Mouse (Mus musculus) macrophage (primary cell): ENCODE measurements around the gene Wfdc5. TPM values are rescaled to one million over a fixed set of nuclear protein-coding genes. Genes with fewer than 3 reads are reported as not detected.

Experiments
- H3K27ac ChIP-seq: fragments of 350-480 bp; formaldehyde crosslinking; 2 replicates; pipeline ENCODE4 v1.9.0; 2021
- H3K36me3 ChIP-seq: fragments of 350-480 bp; formaldehyde crosslinking; 2 replicates; pipeline ENCODE4 v1.9.0; 2021; ENCODE audit errors: inconsistent target
- H3K4me3 ChIP-seq: fragments of 350-480 bp; formaldehyde crosslinking; 2 replicates; pipeline ENCODE4 v1.9.0; 2021; ENCODE audit errors: inconsistent target
- H3K79me2 ChIP-seq: fragments of 350-480 bp; formaldehyde crosslinking; 2 replicates; pipeline ENCODE4 v1.9.0; 2021; ENCODE audit errors: inconsistent target
- WGBS: methylation state at CpG from one replicate; pipeline ENCODE4 v1.1.7; 2026; ENCODE audit warnings: inconsistent platforms; ENCODE audit not compliant: missing documents; 5-methylcytosine and 5-hydroxymethylcytosine counted together
- polyA plus RNA-seq: library from polyadenylated mRNA; stranded (reverse); fragments of 250-400 nt; gene quantifications from 3 replicates; pipeline ENCODE4 v1.2.4, GENCODE M21; 2018; ENCODE audit warnings: inconsistent platforms

Wfdc5 gene
- polyA plus RNA-seq, 1 experiment from 2014 or later = not detected

DNA sequence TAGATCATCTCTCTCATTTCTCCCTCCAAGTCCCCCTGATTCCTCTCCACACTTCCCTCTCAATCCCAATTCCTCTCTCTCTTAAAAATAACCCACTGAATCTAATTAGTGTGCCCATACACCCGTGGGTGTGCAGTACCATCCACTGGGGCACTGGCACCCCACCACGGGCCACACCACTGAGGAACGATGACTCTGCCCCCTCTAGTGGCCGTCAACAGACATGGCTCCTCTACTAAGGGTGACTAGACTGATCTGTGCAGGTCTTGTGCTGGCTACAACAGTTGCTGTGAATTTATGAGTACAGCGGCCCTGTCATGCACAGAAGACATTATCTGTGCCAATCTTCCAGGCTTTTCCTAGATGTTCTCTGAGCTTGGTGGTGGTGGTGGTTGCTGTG is 6.2 kb upstream of the Wfdc5 start:
- Histone ChIP-seq H3K4me3 (no peak overlapping the region), H3K79me2 (no peaks in the 10 kb centered on the region), H3K36me3 (no peaks in the 10 kb centered on the region), H3K27ac (no peak overlapping the region)
- WGBS = 20% methylated on average over 5 of the region's 5 CpGs

DNA sequence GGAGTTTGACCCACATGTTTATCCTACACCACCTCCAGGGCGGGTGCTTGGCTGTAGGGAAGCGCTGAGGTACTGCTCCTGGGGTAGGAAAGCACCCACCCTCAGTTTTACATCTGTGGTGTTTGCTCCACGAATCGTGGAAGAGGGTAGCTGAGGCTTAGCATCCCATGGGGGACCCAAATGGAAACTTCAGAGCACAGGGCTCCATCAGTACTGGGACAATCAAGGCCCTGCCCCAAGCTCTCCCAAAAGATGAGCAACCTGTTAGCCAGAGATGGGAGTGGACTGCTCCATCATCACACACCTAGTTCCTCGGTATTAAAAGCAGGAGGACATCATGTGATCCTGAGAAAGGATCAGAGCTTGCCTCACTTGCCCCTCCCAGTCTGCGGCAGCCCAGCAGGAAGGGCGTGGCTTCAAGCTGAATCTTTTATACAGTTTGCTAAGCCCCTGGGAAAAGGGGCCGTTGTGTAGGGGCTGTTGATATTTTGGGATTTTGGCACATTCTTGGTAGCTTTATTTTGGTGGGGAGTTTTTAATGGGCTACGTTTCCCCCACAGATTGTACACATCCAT is 1.7 kb upstream of the Wfdc5 start:
- no peaks in the 10 kb centered on the region for H3K79me2 ChIP-seq
- WGBS = 47% methylated on average over 9 of the region's 9 CpGs
- no peaks in the 10 kb centered on the region for H3K36me3 ChIP-seq
- no peak overlapping the region for H3K4me3 ChIP-seq
- no peak overlapping the region for H3K27ac ChIP-seq

DNA sequence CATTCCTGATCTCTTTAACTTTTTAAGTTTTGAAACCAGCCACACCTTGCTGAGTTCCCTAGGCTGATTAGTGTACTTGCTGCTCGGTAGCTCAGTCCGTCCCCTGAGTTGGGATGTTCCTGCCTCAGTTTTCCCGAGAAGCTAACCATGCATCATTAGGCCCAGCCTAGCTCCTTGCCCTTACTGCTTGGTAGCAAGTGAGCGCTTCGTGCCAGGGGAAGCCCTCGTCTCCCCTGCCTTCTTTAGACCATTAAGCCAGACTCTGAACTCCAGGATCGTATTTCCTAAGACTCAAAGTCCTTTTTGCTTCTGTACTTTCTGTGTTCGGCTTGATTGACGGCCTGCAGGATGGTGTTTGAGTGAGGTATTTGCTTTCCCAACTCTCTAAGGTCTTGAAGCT is 798 bp upstream of the Wfdc5 start:
- Histone ChIP-seq H3K36me3 (no peaks in the 10 kb centered on the region), H3K27ac (no peak overlapping the region), H3K79me2 (no peaks in the 10 kb centered on the region), H3K4me3 (no peak overlapping the region)
- WGBS = 96% methylated on average over 9 of the region's 9 CpGs

DNA sequence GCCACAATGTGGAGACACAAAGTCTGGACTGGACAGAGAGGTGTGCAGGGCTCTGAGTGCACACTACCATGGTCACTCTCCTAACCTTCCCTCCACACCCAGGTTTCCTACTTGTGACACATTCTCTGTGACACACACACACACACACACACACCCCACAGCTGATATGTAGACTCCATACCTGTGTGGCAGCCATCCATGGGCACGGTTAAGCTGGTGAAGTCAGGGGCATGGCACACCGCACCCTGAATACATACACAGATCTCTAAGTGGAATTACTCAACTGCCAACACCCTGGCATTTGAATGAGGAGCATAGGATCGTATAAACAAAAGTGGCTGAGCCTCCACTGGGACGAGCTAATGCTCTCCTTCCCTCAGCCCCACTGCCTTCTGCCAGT is 1.8 kb downstream of the Wfdc5 start:
- no peak overlapping the region for H3K4me3 ChIP-seq
- no peak overlapping the region for H3K27ac ChIP-seq
- H3K36me3 ChIP-seq = no peaks in the 10 kb centered on the region
- no peaks in the 10 kb centered on the region for H3K79me2 ChIP-seq
- 92% methylated on average over 4 of the region's 4 CpGs for WGBS

DNA sequence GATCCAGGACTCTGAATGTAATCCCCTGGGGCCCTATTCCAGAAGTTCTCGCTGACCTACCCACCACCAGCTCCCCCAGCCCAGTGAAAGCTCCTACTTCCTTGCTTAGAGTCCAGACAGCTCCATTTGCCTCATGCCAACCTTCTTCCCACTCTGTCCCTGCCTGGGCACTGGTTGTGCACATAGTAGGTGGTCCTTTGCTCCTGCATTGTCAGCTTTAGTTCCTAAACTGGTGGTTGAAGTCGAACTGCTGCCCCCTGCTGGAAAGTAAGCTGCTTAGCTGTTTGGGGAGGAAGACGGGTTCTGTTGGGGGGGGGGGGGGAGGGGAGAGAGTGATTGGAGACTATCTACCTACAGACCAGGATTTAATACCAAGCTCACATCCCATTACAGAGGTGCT is 2.4 kb downstream of the Wfdc5 start:
- no peak overlapping the region for H3K27ac ChIP-seq
- no peak overlapping the region for H3K4me3 ChIP-seq
- WGBS = 63% methylated on average over 2 of the region's 3 CpGs
- no peaks in the 10 kb centered on the region for H3K36me3 ChIP-seq
- no peaks in the 10 kb centered on the region for H3K79me2 ChIP-seq

DNA sequence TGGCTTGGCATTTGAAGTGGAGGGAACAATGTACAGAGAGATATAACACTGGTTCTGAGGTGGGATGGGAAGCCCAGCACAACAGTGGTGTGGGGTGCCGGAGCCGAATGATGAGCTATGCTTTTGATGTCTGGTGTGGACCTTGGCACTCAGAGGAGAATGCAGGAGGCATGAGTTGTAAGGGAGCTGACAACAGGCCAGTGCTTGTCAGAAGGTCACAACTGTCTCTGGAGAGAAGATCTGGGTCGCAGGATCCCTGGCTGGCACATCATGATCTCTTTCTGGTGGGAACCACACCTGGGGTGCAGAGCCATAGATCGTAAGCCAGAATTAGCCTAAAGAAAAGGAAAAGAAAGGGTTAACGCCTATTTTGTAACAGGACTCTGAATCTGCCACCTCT is 4.7 kb downstream of the Wfdc5 start:
- Histone ChIP-seq H3K27ac (no peak overlapping the region), H3K4me3 (no peak overlapping the region), H3K79me2 (no peaks in the 10 kb centered on the region), H3K36me3 (no peaks in the 10 kb centered on the region)
- WGBS = 94% methylated on average over 5 of the region's 5 CpGs

DNA sequence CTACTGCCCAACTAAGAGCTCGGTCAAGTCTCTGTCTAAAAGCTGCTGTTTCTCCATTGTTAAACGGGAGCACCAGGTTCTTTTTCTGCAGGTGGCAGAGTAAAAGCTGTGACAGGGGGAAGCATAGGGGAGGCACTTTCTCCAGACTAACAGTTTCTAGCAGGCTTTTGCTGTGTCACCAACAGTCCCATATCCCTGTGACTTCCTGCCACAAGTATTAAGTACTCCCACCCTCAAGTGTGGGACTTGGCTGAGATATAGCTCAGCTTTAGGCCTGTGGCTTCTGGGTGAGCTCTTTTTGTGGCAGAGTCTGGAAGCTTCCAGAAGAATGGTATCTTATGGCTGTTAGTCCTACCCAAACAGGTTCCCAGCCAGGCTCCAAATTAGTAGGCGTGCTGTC is 6.7 kb downstream of the Wfdc5 start:
- Histone ChIP-seq H3K79me2 (no peaks in the 10 kb centered on the region), H3K27ac (no peak overlapping the region), H3K36me3 (no peaks in the 10 kb centered on the region), H3K4me3 (no peak overlapping the region)
- 31% methylated on average over 3 of the region's 3 CpGs for WGBS

DNA sequence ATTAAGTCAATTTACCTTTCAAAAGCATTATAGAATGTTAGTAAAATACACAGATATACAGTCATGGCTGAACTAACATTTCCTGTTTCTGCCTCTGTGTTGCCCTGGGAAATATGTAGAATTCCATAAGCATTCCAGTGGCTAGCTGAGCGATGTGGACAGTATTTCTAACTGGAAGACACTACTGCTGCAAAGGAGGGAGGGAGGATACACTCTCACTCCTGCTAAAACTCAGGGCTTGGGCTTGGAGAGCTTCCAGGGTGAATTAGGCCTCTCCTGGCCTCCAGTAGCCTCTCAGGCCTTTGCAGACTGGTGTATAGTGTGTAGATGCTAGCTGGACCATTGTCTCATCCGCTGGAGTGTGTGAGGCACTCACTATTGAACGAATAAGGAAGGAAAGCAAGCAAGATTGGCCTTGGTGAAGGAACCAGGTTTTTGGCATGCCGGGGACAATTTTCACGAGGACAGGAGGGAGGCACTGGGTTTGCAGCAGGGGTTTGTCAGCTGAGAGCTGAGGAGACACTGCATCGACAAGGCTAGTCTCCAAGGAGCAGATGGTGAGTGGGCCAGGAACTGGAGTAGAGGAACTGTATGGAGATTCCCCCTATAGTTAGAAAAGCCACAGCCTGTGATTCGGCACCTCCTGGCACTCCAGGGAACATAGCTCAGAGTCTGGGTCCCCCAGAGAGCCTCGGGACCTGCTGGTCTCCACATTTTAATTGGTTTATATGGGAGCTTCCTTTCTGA is 7.7 kb downstream of the Wfdc5 start:
- no peak overlapping the region for H3K4me3 ChIP-seq
- H3K79me2 ChIP-seq = no peaks in the 10 kb centered on the region
- WGBS = 75% methylated on average over 7 of the region's 8 CpGs

DNA sequence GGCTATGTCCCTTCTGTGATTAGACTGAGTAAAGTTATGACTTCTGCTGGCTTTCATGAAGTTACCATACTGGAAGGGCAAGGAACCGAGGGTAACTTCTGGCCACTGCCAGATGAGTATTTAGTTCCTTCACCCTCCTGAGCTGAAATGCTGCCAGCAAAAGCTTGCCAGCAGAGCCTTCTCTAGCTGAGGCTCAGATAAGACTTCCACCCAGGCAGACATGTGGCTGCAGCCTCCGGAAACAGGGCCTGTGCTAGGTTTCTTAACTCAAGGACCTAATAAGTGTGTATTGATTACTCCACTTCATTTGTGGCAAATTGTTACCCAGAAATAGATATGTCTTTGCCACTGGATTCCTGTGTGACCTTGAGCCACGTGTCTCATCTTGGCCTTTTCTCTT is 9.1 kb downstream of the Wfdc5 start:
- 10% methylated on average over 3 of the region's 3 CpGs for WGBS
- Histone ChIP-seq H3K36me3 (no peaks in the 10 kb centered on the region), H3K27ac (no peak overlapping the region), H3K4me3 (no peak overlapping the region), H3K79me2 (no peaks in the 10 kb centered on the region)

More for the DNA sequence above, 7.7 kb downstream of the Wfdc5 start:
- no peak overlapping the region for H3K27ac ChIP-seq
- no peaks in the 10 kb centered on the region for H3K36me3 ChIP-seq

DNA sequence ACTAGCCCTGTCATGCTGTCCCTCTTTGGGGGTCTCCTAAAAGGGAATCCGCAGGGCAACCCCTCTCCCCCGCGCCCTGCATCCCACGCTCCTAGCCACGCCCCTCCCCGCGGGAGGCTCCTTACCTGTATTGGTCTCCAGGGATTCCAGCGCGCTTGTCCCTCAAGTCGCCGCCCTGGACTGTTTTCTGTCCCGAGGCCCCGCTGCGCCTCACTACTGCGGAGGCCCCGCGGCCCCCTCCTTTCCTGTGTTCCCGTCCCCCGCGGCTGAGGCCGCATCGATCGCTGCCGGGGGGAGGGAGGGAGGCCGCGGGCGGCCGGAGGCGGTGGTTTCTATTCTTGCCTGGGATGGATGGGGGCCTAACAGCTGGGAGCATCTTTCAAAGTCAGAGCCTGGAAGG is 11.6 kb downstream of the Wfdc5 start, which contains the start of gene Kcns1:
TSS of gene Kcns1 (minus strand) at position 212 of the 400 bp plus-strand sequence.
- Histone ChIP-seq H3K79me2 (no peaks in the 10 kb centered on the region), H3K36me3 (no peaks in the 10 kb centered on the region), H3K27ac (no peak within 1 kb of the TSS), H3K4me3 (no peak within 1 kb of the TSS)
- 2% methylated on average over 27 of the region's 29 CpGs for WGBS

DNA sequence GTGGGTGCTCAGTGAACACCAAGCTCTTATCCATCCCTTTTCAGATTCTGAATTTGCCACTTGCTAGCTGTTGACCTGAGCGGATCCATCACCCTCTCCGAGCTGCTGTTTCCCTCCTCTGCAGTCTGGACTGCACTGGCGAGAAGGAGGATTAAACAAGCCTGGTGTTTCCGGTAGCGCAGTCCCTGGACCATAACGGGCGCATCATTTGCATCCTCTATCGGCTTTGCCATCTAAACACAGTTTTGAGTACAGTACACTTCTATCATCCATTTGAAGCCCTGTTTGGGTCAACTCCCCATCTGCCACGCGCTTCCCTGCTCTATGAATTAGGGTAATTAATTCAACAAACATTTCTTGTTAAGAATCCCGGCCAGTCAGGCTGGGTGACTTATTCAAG is 12.2 kb downstream of the Wfdc5 start:
- WGBS = 28% methylated on average over 11 of the region's 11 CpGs
- no peak overlapping the region for H3K27ac ChIP-seq
- no peaks in the 10 kb centered on the region for H3K36me3 ChIP-seq
- no peak overlapping the region for H3K4me3 ChIP-seq
- H3K79me2 ChIP-seq = no peaks in the 10 kb centered on the region

DNA sequence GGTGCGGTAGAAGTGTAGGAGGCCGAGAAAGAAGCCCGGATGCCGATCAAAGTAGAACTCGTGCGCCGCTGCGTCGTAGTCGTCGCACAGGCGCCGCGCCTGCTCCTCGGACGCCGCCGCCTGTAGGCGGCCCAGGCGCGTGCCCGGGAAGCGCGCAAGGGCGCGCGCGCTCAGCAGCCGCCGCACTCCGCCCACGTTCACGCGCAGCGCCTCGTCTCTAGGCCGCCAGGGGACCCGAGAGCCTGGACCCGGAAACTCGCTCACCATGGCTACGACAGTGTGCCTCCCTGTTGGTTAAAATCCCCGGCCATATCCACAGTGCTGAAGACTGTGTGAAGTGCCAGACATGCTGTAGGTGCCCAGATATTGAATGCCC is 14.0 kb downstream of the Wfdc5 start:
- H3K79me2 ChIP-seq = no peaks in the 10 kb centered on the region
- 17% methylated on average over 39 of the region's 42 CpGs for WGBS
- no peaks in the 10 kb centered on the region for H3K36me3 ChIP-seq
- no peak overlapping the region for H3K27ac ChIP-seq
- no peak overlapping the region for H3K4me3 ChIP-seq

DNA sequence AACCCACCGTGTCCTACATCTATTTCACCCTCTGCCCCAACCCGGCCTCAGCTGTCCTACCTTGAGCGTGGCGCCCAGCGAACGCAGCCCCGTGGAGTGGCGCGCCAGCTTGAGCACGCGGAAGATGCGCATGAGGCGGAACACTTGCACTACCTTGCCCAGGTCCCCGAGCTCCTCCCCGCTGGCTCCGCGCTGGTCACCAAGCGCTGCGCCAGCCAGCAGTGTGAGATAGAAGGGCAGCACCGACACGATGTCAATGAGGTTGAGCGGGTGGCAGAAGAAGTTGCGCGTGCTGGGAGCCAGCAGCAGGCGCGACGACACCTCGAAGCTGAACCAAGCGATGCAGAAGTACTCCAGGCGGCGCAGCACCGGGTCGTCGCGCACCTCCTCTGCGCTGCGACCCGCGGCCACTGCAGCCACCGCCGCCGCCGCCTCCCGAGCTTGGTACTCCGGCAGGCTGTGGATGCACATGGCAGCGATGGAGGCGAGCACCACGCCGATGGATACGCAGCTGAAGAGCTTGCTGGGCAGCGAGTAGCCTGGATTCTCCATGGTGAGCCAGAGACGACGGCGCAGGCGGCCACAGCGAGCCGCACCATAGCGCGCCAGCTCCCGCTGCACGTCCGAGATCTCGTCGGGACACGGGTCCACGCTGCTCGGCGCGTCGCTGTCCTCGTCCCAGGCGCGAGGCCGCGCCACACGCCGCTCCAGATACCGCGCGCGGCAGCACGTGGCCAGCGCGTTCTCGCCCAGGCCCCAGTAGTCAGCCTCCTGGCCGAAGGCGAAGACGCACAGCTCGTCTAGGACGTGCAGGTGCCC is 14.6 kb downstream of the Wfdc5 start:
- H3K4me3 ChIP-seq = no peak overlapping the region
- H3K79me2 ChIP-seq = no peaks in the 10 kb centered on the region
- no peak overlapping the region for H3K27ac ChIP-seq
- H3K36me3 ChIP-seq = no peaks in the 10 kb centered on the region
- WGBS = 23% methylated on average over 90 of the region's 90 CpGs

DNA sequence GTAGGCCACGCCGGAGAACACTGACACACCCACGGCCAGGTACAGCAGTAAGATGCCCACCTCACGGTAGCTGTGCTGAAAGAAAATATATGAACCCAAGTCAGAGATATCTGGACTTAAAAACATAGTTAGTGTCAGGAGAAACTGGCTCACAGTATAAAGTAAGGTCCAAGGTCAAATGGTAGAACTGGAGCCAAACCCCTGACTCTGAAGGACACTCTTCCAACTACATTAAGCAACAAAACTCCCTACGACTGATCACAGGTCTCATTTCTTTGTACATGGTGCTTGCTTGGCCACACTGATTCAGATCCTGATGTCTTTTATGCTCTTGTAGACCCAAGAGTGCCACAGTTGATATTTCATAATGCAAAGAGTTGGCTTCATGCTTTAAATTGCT is 17.6 kb downstream of the Wfdc5 start:
- Histone ChIP-seq H3K36me3 (no peaks in the 10 kb centered on the region), H3K4me3 (no peak overlapping the region), H3K27ac (no peak overlapping the region), H3K79me2 (no peaks in the 10 kb centered on the region)
- WGBS = 95% methylated on average over 4 of the region's 5 CpGs

DNA sequence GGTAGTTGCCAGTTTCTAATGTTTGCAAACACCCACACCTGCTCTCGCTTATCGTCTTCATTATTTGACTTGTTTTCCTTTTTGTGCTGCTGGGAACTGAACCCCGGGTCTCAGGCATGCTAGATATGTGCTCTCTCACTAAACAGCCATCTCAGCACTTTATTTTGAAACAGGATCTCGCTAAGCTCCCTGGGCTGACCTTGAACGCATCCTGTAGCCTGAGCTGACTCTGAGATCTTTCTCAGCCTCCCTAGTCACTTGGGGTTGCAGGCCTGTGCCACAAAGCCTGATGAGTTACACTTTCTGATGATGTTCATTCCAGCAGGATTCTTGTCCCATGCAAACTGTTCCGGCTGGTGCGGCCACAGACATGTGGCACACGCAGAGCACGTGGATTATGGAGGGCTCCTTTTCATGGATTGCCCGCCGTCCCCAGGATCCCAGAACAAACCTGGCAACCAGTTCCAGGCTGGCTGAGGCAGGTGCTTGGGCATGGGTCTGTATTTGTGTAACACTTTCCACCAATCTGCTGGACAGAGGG is 21.0 kb downstream of the Wfdc5 start:
- no peak overlapping the region for H3K4me3 ChIP-seq
- H3K79me2 ChIP-seq = no peaks in the 10 kb centered on the region
- no peaks in the 10 kb centered on the region for H3K36me3 ChIP-seq
- WGBS = 96% methylated on average over 11 of the region's 11 CpGs
- H3K27ac ChIP-seq = no peak overlapping the region
